Mouse (Mus musculus): Measurements from ENCODE around the gene Atxn1. TPM values are rescaled to one million over a fixed set of nuclear protein-coding genes. Genes with fewer than 3 reads are reported as not detected.

The Atxn1 gene
- polyA plus RNA-seq, 1 experiment, result 34.1 TPM

- Histone ChIP-seq H3K27ac (ENCODE audit: insufficient read depth, low read length) (no peak overlapping the region), H3K4me1 (ENCODE audit: control insufficient read depth, insufficient read depth, low read length) (no peaks in the 10 kb centered on the region), H3K4me3 (ENCODE audit: insufficient read depth, low read length) (no peak overlapping the region)
- TF ChIP-seq CTCF (IDR thresholded peaks at IDR 0.05; ENCODE audit: extremely low read depth, insufficient read depth, low read length), result no peak
These were observed 452.3 kb downstream of the Atxn1 start for GRCm38 (mm10) chr13:45512531-45512930.

- Histone ChIP-seq H3K27ac (ENCODE audit: insufficient read depth, low read length) (no peak overlapping the region), H3K4me3 (ENCODE audit: insufficient read depth, low read length) (no peak overlapping the region), H3K4me1 (ENCODE audit: control insufficient read depth, insufficient read depth, low read length) (no peaks in the 10 kb centered on the region)
- no peak for TF ChIP-seq POLR2A (IDR thresholded peaks at IDR 0.05; ENCODE audit: extremely low read depth, insufficient read depth, low read length)
- no peak for TF ChIP-seq CTCF (IDR thresholded peaks at IDR 0.05; ENCODE audit: extremely low read depth, insufficient read depth, low read length)
These were observed 452.9 kb downstream of the Atxn1 start for GRCm38 (mm10) chr13:45511706-45512435.

GRCm38 (mm10) chr13:45509366-45509765, 455.4 kb downstream of the Atxn1 start:
- Histone ChIP-seq H3K27ac (ENCODE audit: insufficient read depth, low read length) (no peak overlapping the region), H3K4me1 (ENCODE audit: control insufficient read depth, insufficient read depth, low read length) (no peaks in the 10 kb centered on the region), H3K4me3 (ENCODE audit: insufficient read depth, low read length) (peak overlapping the region; percentile 84; the same call in 1 of the 2 replicates)
- no peak for TF ChIP-seq POLR2A (IDR thresholded peaks at IDR 0.05; ENCODE audit: extremely low read depth, insufficient read depth, low read length)
- no peak for TF ChIP-seq CTCF (IDR thresholded peaks at IDR 0.05; ENCODE audit: extremely low read depth, insufficient read depth, low read length)

- Histone ChIP-seq H3K4me1 (ENCODE audit: control insufficient read depth, insufficient read depth, low read length) (no peaks in the 10 kb centered on the region), H3K4me3 (ENCODE audit: insufficient read depth, low read length) (peak overlapping the region; percentile 84), H3K27ac (ENCODE audit: insufficient read depth, low read length) (no peak overlapping the region)
- TF ChIP-seq POLR2A (IDR thresholded peaks at IDR 0.05; ENCODE audit: extremely low read depth, insufficient read depth, low read length) (peak; percentile 97), CTCF (IDR thresholded peaks at IDR 0.05; ENCODE audit: extremely low read depth, insufficient read depth, low read length) (0 out of 2 replicates have a peak, but pooled peaks have one; percentile 6)
These were observed 456.3 kb downstream of the Atxn1 start for GRCm38 (mm10) chr13:45508495-45508894.

GRCm38 (mm10) chr13:45507274-45508229, 457.3 kb downstream of the Atxn1 start, which contains the start of gene Gmpr:
TSS of gene Gmpr (plus strand) at chr13:45507444.
- no peak for TF ChIP-seq CTCF (IDR thresholded peaks at IDR 0.05; ENCODE audit: extremely low read depth, insufficient read depth, low read length)
- peak; percentile 37; the same call in 1 of the 2 replicates for TF ChIP-seq POLR2A (IDR thresholded peaks at IDR 0.05; ENCODE audit: extremely low read depth, insufficient read depth, low read length)
- no peaks in the 10 kb centered on the region for H3K4me1 ChIP-seq (ENCODE audit: control insufficient read depth, insufficient read depth, low read length)
- H3K4me3 ChIP-seq (ENCODE audit: insufficient read depth, low read length), result peak within 1 kb of the TSS; percentile 84
- H3K27ac ChIP-seq (ENCODE audit: insufficient read depth, low read length), result peak within 1 kb of the TSS; percentile 77

- no peak overlapping the region for H3K27ac ChIP-seq (ENCODE audit: insufficient read depth, low read length)
- no peaks in the 10 kb centered on the region for H3K4me1 ChIP-seq (ENCODE audit: control insufficient read depth, insufficient read depth, low read length)
- TF ChIP-seq POLR2A (IDR thresholded peaks at IDR 0.05; ENCODE audit: extremely low read depth, insufficient read depth, low read length) (no peak), CTCF (IDR thresholded peaks at IDR 0.05; ENCODE audit: extremely low read depth, insufficient read depth, low read length) (no peak)
- H3K4me3 ChIP-seq (ENCODE audit: insufficient read depth, low read length), result no peak overlapping the region
These were observed 459.3 kb downstream of the Atxn1 start for GRCm38 (mm10) chr13:45505546-45505945.

GRCm38 (mm10) chr13:45502791-45503190, 462.0 kb downstream of the Atxn1 start:
- TF ChIP-seq POLR2A (IDR thresholded peaks at IDR 0.05; ENCODE audit: extremely low read depth, insufficient read depth, low read length) (no peak), CTCF (IDR thresholded peaks at IDR 0.05; ENCODE audit: extremely low read depth, insufficient read depth, low read length) (no peak)
- Histone ChIP-seq H3K4me1 (ENCODE audit: control insufficient read depth, insufficient read depth, low read length) (no peaks in the 10 kb centered on the region), H3K27ac (ENCODE audit: insufficient read depth, low read length) (no peak overlapping the region), H3K4me3 (ENCODE audit: insufficient read depth, low read length) (no peak overlapping the region)

- TF ChIP-seq CTCF (IDR thresholded peaks at IDR 0.05; ENCODE audit: extremely low read depth, insufficient read depth, low read length), result no peak
- TF ChIP-seq POLR2A (IDR thresholded peaks at IDR 0.05; ENCODE audit: extremely low read depth, insufficient read depth, low read length), result no peak
- H3K4me1 ChIP-seq (ENCODE audit: control insufficient read depth, insufficient read depth, low read length), result no peaks in the 10 kb centered on the region
- H3K4me3 ChIP-seq (ENCODE audit: insufficient read depth, low read length), result no peak overlapping the region
- H3K27ac ChIP-seq (ENCODE audit: insufficient read depth, low read length), result no peak overlapping the region
These were observed 464.9 kb downstream of the Atxn1 start for GRCm38 (mm10) chr13:45499906-45500305.

Measured in cortical plate, adult 2 months (tissue).